Mouse (Mus musculus): ENCODE results near the gene Dcun1d2. TPM values are rescaled to one million over a fixed set of nuclear protein-coding genes. Genes with fewer than 3 reads are reported as not detected.

Gene Dcun1d2
- polyA plus RNA-seq, 1 experiment from 2014 or later: 31.5 TPM

DNA sequence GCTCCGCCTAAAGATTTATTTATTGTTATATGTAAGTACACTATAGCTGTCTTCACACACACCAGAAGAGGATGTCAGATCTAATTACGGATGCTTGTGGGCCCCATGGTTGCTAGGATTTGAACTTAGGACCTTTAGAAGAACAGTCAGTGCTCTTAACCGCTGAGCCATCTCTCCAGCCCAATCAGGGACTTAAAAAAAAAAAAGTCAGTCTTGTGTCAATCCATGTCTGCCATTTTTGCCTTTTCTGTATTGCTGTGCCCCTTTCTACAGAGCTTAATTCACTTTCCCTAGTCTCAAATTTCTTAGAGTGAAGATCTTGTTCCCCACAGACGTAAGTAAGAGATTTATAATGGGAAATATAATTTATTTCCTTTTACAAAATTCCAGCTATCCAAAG, 69.5 kb downstream of the Dcun1d2 start:
- no peak overlapping the region for H3K9ac ChIP-seq
- no peaks in the 10 kb centered on the region for H3K27me3 ChIP-seq
- H3K4me1 ChIP-seq: peaks cover 8% of the 10 kb centered on the region
- no peak overlapping the region for H3K4me2 ChIP-seq (replicated peaks)
- H3K4me3 ChIP-seq: no peak overlapping the region
- ATAC-seq (ENCODE audit: low FRiP score, low read depth): no peak
- no peaks in the 10 kb centered on the region for H3K9me3 ChIP-seq
- H3K36me3 ChIP-seq: no peaks in the 10 kb centered on the region
- WGBS: 82% methylated on average over 4 of the region's 4 CpGs
- no peak overlapping the region for H3K27ac ChIP-seq

DNA sequence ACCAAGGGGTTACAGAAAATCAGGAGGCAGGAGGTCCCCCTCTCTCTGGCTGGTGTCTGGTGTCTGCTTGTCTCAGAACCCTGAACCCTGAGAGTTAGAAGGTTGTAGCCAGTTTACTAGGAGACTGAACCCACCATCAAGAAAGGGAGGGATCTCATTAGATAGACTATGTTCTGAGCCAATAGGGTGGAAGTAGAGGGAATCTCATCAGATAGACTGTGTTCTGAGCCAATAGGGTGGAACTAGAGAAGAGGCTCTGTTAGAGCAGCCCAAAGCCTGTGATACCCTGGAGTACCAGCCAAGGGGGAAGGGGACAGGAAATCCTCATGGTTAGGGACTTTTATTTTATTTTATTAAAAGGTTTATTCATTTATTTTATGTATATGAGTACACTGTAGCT, 69.9 kb downstream of the Dcun1d2 start:
- H3K36me3 ChIP-seq: no peaks in the 10 kb centered on the region
- no peak overlapping the region for H3K4me3 ChIP-seq
- H3K9ac ChIP-seq: no peak overlapping the region
- no peak overlapping the region for H3K4me2 ChIP-seq (replicated peaks)
- peaks cover 13% of the 10 kb centered on the region for H3K4me1 ChIP-seq
- no peaks in the 10 kb centered on the region for H3K9me3 ChIP-seq
- no peak overlapping the region for H3K27ac ChIP-seq
- no peak for ATAC-seq (ENCODE audit: low FRiP score, low read depth)
- H3K27me3 ChIP-seq: no peaks in the 10 kb centered on the region

DNA sequence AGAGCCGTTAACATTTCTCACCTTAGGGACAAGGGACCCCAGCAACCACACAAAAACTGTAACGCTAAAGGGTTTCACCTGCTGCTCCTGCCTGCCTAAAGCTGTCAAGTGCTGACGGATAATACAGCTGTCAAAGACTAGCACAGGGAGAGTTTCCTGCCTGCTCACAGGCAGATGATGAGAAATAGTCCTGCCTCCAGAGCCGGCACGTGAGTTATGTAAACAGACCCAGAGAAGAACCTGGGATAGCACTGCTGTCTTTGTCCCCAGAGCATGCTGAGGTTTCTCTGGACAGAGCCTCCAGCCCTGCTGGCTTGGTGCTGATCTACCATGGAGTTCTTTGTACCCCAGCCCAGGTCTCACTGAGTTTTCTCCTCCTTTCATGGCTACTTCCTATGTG, 70.8 kb downstream of the Dcun1d2 start:
- Histone ChIP-seq H3K27me3 (no peaks in the 10 kb centered on the region), H3K4me2 (replicated peaks) (no peak overlapping the region), H3K4me1 (peaks cover 13% of the 10 kb centered on the region), H3K9ac (no peak overlapping the region), H3K9me3 (no peaks in the 10 kb centered on the region), H3K27ac (no peak overlapping the region), H3K36me3 (no peaks in the 10 kb centered on the region), H3K4me3 (no peak overlapping the region)
- no peak for ATAC-seq (ENCODE audit: low FRiP score, low read depth)
- 28% methylated on average over 5 of the region's 5 CpGs for WGBS

DNA sequence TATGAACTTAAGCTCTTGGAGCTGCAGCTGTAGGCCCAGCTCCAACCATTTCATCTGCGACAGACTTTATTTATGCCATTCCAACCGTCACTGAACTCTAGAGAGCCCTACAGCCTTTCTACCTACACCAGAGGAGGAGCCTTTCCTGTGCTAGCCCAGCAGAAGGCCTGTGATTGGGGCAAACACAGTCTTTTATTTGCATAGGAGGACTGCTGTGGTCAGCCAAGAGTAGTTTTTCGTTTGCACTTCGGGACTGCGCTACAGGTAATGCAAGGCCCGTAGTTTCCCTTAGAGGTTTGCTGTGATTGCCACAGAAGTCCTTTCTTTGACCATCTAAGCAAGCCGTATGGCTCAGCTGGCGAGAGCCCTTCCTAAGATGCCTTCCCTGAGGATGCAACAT, 71.5 kb downstream of the Dcun1d2 start:
- WGBS: 64% methylated on average over 8 of the region's 8 CpGs
- Histone ChIP-seq H3K4me1 (peaks cover 13% of the 10 kb centered on the region), H3K9ac (no peak overlapping the region), H3K36me3 (no peaks in the 10 kb centered on the region), H3K4me2 (replicated peaks) (no peak overlapping the region), H3K27me3 (no peaks in the 10 kb centered on the region), H3K9me3 (no peaks in the 10 kb centered on the region), H3K27ac (no peak overlapping the region), H3K4me3 (no peak overlapping the region)
- no peak for ATAC-seq (ENCODE audit: low FRiP score, low read depth)

DNA sequence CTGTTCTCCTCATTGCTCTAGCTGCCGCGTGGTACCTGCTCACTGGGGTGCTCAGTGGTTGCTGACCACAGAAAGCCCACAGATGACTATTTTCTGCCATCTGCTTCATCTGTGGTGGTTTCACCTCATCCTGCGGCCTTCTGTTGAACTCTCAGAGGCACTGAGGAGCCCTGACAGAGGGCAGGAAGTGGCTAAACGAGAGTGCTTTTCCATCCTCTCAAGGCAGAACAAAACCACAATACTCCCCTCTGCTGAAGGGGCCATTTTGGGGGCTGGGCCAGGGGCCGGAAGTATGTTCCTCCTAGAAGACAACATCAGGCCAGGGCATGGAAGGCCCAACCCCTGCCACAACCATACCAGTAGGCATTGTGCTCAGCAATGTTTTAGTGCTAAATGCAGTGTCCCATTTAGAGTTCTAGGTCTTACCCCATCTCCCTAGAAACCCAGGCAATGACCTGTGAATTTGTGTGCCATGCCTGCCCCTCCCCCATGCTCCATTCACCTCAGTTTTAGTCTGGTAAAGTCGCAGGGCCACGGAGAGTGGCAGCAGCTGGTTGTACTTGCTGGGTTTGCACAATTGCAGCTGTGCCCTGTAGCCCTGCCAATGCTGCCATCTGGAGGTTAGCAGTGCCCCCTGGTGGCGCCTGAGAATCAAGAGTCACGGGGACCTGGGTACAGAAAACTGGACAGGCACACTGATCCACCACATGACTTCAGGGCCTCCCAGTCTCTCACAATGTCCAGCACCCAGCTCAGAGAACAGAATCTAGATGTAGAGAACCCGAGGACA, 74.3 kb downstream of the Dcun1d2 start:
- Histone ChIP-seq H3K27me3 (no peaks in the 10 kb centered on the region), H3K4me1 (peaks cover 13% of the 10 kb centered on the region), H3K27ac (no peak overlapping the region), H3K9ac (no peak overlapping the region), H3K4me2 (replicated peaks) (peak overlapping the region; percentile 46), H3K4me3 (no peak overlapping the region), H3K36me3 (no peaks in the 10 kb centered on the region), H3K9me3 (no peaks in the 10 kb centered on the region)
- 19% methylated on average over 10 of the region's 10 CpGs for WGBS
- ATAC-seq (ENCODE audit: low FRiP score, low read depth): peak; percentile 57

DNA sequence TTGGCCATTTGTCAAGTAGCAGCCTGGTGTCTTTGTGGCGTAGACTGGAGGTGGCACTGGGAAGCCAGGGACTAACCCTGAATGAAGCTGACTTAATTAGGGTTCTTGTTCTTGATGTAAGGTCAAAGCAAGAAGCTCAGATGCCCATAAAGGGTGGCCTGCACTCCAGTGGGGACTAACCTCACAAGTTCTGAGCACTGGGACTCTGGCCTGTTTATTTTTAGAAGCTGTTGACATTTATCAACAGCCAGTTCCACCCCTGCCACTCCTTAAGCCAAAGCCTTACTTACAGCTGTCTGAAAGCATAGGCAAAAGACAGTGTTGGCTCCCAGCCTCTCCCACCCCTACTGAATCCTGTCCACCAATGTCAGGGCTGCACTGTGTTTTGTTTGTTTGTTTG, 78.2 kb downstream of the Dcun1d2 start:
- no peak for ATAC-seq (ENCODE audit: low FRiP score, low read depth)
- Histone ChIP-seq H3K9ac (no peak overlapping the region), H3K27ac (no peak overlapping the region), H3K36me3 (no peaks in the 10 kb centered on the region), H3K27me3 (peaks cover 5% of the 10 kb centered on the region; the same call in 1 of the 2 replicates), H3K9me3 (no peaks in the 10 kb centered on the region), H3K4me3 (no peak overlapping the region), H3K4me2 (replicated peaks) (no peak overlapping the region), H3K4me1 (peaks cover 13% of the 10 kb centered on the region)
- WGBS: 46% methylated on average over 1 of the region's 1 CpGs

DNA sequence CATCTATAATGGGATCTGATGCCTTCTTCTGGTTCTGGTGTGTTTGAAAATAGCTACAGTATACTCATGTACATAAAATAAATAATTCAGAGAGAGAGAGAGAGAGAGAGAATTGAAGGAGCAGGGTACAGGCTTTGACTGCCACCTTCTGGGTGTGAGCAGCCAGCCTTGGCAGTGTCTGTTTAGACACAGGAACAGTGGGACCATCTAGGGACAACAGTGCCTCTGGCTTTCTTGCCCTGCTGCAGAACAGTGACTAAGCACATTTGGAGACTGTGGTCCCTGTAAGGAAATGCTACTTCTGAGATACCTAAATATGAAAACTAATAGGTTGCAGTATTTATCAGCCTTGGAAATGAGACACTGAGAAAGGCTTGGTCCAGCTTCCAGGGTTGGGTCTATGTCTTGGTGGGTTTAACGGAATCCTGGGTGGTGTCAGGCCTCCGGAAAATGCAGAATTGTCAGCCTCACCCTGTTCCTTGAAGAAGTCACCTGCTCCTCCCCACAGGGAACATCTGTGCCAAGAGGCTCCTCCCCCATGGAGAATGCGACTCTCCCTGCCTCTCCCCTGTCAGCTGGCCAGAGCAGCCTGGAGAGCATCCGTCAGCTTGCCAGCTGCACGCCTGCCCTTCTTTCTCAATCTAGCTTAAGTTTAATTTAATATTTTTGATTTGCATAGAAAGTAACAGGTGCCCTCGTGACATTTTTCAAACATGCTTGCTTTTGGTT, 79.1 kb downstream of the Dcun1d2 start:
- H3K27ac ChIP-seq: no peak overlapping the region
- WGBS: 44% methylated on average over 6 of the region's 6 CpGs
- H3K36me3 ChIP-seq: no peaks in the 10 kb centered on the region
- no peak overlapping the region for H3K9ac ChIP-seq
- H3K9me3 ChIP-seq: no peaks in the 10 kb centered on the region
- no peak overlapping the region for H3K4me2 ChIP-seq (replicated peaks)
- peaks cover 7% of the 10 kb centered on the region; the same call in 1 of the 2 replicates for H3K27me3 ChIP-seq
- H3K4me3 ChIP-seq: no peak overlapping the region
- ATAC-seq (ENCODE audit: low FRiP score, low read depth): no peak
- H3K4me1 ChIP-seq: peaks cover 12% of the 10 kb centered on the region

DNA sequence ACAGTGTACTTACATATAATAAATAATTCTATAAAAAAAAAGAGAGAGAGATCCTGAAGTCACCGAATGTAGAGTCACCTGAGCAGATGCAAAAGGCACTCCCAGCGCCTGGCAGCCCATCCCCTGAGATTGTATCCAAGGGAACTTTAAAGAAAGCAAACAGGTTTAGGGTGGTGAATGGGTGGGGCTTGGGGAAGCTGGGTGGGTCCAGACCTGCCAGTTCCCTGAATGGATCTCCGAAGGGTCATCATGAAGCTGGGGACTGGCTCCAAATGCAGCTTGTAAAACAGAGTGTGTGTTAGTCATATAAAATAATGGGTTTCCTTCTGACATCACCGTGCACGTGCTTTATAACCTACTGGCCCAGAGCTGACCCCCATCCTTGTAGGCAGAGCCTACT, 81.6 kb downstream of the Dcun1d2 start:
- Histone ChIP-seq H3K4me3 (no peak overlapping the region), H3K4me1 (0 out of 2 replicates have a peak, but pooled peaks cover 5% of the 10 kb centered on the region), H3K27me3 (peaks cover 30% of the 10 kb centered on the region), H3K4me2 (replicated peaks) (no peak overlapping the region), H3K9ac (no peak overlapping the region), H3K27ac (no peak overlapping the region), H3K36me3 (no peaks in the 10 kb centered on the region), H3K9me3 (no peaks in the 10 kb centered on the region)
- ATAC-seq (ENCODE audit: low FRiP score, low read depth): no peak
- 24% methylated on average over 5 of the region's 5 CpGs for WGBS

Other genes with a start within 250 kb of the Dcun1d2 start
- 0.17 and 0.36 TPM in 2 replicates for gene Proz, start 227.2 kb downstream of the Dcun1d2 start, polyA plus RNA-seq (2015; fragmentation: Nextera tagmentation; extraction: Ambion mirVana)
- 47.5 and 48.2 TPM in 2 replicates for gene Pcid2, start 182.7 kb downstream of the Dcun1d2 start, polyA plus RNA-seq (2015; fragmentation: Nextera tagmentation; extraction: Ambion mirVana)
- gene Cul4a, start 182.5 kb downstream of the Dcun1d2 start, polyA plus RNA-seq (2015; fragmentation: Nextera tagmentation; extraction: Ambion mirVana): 106 and 107 TPM in 2 replicates
- gene Lamp1, start 129.0 kb downstream of the Dcun1d2 start, polyA plus RNA-seq (2015; fragmentation: Nextera tagmentation; extraction: Ambion mirVana): 247 and 255 TPM in 2 replicates
- gene Grtp1, start 87.5 kb downstream of the Dcun1d2 start, polyA plus RNA-seq (2015; fragmentation: Nextera tagmentation; extraction: Ambion mirVana): 16.6 and 16.9 TPM in 2 replicates
- gene Adprhl1, start 34.0 kb downstream of the Dcun1d2 start, polyA plus RNA-seq (2015; fragmentation: Nextera tagmentation; extraction: Ambion mirVana): 1.0 and 1.4 TPM in 2 replicates
- gene Tmco3, start 59 bp upstream of the Dcun1d2 start, polyA plus RNA-seq (2015; fragmentation: Nextera tagmentation; extraction: Ambion mirVana): 49.3 and 58.4 TPM in 2 replicates
- 157 and 161 TPM in 2 replicates for gene Tfdp1, start 50.6 kb upstream of the Dcun1d2 start, polyA plus RNA-seq (2015; fragmentation: Nextera tagmentation; extraction: Ambion mirVana)
- gene Atp4b, start 108.7 kb upstream of the Dcun1d2 start, polyA plus RNA-seq (2015; fragmentation: Nextera tagmentation; extraction: Ambion mirVana): not detected in 2 replicates
- 0.01 TPM in 1 of 2 replicates, not detected in the other for gene Grk1, start 117.0 kb upstream of the Dcun1d2 start, polyA plus RNA-seq (2015; fragmentation: Nextera tagmentation; extraction: Ambion mirVana)
- 0.28 and 0.29 TPM in 2 replicates for gene Tmem255b, start 147.1 kb upstream of the Dcun1d2 start, polyA plus RNA-seq (2015; fragmentation: Nextera tagmentation; extraction: Ambion mirVana)
- gene Gas6, start 206.4 kb upstream of the Dcun1d2 start, polyA plus RNA-seq (2015; fragmentation: Nextera tagmentation; extraction: Ambion mirVana): 19.3 and 19.9 TPM in 2 replicates

All from limb, embryonic 13.5 days (tissue).